Mouse (Mus musculus) C2C12 (cell line): ENCODE data around the gene Gm5767. TPM values are rescaled to one million over a fixed set of nuclear protein-coding genes. Genes with fewer than 3 reads are reported as not detected.
A peak's percentile ranks its signal among the peaks of the same experiment; 100 is the strongest.

Experiments used
- H3K27me3 ChIP-seq: one replicate; pipeline ENCODE4 v1.6.1; 2011; ENCODE audit not compliant: control insufficient read depth, insufficient read depth, insufficient read length
- H3K36me3 ChIP-seq: one replicate; pipeline ENCODE4 v1.6.1; 2011; ENCODE audit not compliant: control insufficient read depth, insufficient read depth
- H3K4me3 ChIP-seq: one replicate; pipeline ENCODE4 v1.5.1; 2011; ENCODE audit warnings: mild to moderate bottlenecking, control low read depth; ENCODE audit not compliant: poor library complexity, insufficient read depth, severe bottlenecking
- H3K79me2 ChIP-seq: one replicate; pipeline ENCODE4 v1.6.1; 2011; ENCODE audit not compliant: control insufficient read depth, insufficient read depth
- H3K79me3 ChIP-seq: one replicate; pipeline ENCODE4 v1.6.1; 2011; ENCODE audit warnings: low read depth, control low read depth
- H3ac ChIP-seq: one replicate; pipeline ENCODE3; 2011; ENCODE audit warnings: low read depth; ENCODE audit not compliant: control insufficient read depth, insufficient read length
- CEBPB ChIP-seq: IDR thresholded peaks from one replicate; pipeline ENCODE4 v1.6.1; 2011; ENCODE audit warnings: low read depth, mild to moderate bottlenecking, control low read depth, moderate library complexity
- CTCF ChIP-seq: IDR thresholded peaks from one replicate; pipeline ENCODE4 v1.5.1; 2011; ENCODE audit not compliant: control insufficient read depth, insufficient read depth, insufficient read length
- FOSL1 ChIP-seq: IDR thresholded peaks from one replicate; pipeline ENCODE4 v1.8.0; 2011; ENCODE audit warnings: mild to moderate bottlenecking, low read length; ENCODE audit not compliant: poor library complexity, insufficient read depth, severe bottlenecking
- MAX ChIP-seq: IDR thresholded peaks from one replicate; pipeline ENCODE4 v1.6.1; 2011; ENCODE audit warnings: mild to moderate bottlenecking, control low read depth
- MYOD1 ChIP-seq: IDR thresholded peaks from one replicate; pipeline ENCODE4 v1.6.1; 2011; ENCODE audit warnings: low read depth; ENCODE audit not compliant: control insufficient read depth, insufficient read length
- MYOG ChIP-seq: IDR thresholded peaks from one replicate; pipeline ENCODE4 v1.6.1; 2011; ENCODE audit not compliant: control insufficient read depth, insufficient read length; ENCODE audit errors: extremely low read depth
- USF1 ChIP-seq: IDR thresholded peaks from one replicate; pipeline ENCODE4 v1.6.1; 2011; ENCODE audit warnings: low read depth, mild to moderate bottlenecking, control low read depth, moderate library complexity
- polyA plus RNA-seq: library from polyadenylated mRNA; unstranded; fragments of >200 nt; fragmentation: generic; extraction: Trizol; gene quantifications from one replicate; pipeline ENCODE4 v1.2.1, GENCODE M21; 2012; ENCODE audit warnings: missing spikeins

Gm5767 gene
- polyA plus RNA-seq, 1 experiment, result not detected

DNA sequence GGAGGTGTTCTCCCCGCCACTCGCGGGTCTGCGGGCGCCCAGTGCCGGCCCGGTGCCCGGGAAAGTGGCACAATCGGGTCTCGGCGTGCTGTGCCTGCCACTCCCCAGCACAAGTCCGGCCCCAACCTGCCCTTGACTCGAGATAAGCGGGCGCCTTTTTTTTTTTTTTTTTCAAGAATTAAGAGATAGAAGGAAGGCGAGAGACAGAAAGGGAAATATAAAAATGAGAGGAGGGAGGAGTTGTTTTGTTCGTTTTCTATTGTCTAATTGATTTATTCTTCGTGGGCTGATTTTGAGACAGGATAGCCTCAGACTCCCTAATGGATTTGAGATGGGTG is 8.3 kb upstream of the Gm5767 start:
- TF ChIP-seq MAX (no peak), MYOD1 (no peak), MYOG (no peak), FOSL1 (no peak), CEBPB (no peak), USF1 (no peak), CTCF (no peak)
- H3K36me3 ChIP-seq, result peaks cover 11% of the 10 kb centered on the region
- H3K4me3 ChIP-seq, result peak overlapping the region; percentile 56
- H3K27me3 ChIP-seq, result no peaks in the 10 kb centered on the region
- peak overlapping the region; percentile 62 for H3ac ChIP-seq
- H3K79me3 ChIP-seq, result peaks cover 36% of the 10 kb centered on the region
- peaks cover 41% of the 10 kb centered on the region for H3K79me2 ChIP-seq

DNA sequence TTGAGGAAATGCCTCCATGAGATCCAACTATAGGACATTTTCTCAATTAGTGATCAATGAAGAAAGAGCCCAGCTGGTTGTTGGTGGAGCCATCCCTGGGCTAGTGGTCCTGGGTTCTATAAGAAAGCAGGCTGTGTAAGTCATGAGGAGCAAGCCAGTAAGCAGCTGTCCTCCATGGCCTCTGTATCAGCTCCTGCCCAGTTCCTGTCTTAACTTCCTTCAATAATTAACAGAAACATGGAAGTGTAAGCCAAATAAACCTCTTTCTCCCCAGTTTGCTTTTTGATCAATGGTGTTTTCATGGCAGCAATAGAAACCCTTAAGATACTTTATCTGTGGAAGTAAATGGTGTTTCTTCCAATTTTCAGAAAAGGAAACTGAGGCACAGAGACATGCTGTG is 7.8 kb upstream of the Gm5767 start:
- Histone ChIP-seq H3K36me3 (peaks cover 11% of the 10 kb centered on the region), H3ac (no peak overlapping the region), H3K4me3 (no peak overlapping the region), H3K27me3 (no peaks in the 10 kb centered on the region), H3K79me3 (peaks cover 33% of the 10 kb centered on the region), H3K79me2 (peaks cover 36% of the 10 kb centered on the region)
- TF ChIP-seq MYOG, result no peak
- no peak for TF ChIP-seq CEBPB
- no peak for TF ChIP-seq MYOD1
- TF ChIP-seq MAX, result no peak
- no peak for TF ChIP-seq FOSL1

DNA sequence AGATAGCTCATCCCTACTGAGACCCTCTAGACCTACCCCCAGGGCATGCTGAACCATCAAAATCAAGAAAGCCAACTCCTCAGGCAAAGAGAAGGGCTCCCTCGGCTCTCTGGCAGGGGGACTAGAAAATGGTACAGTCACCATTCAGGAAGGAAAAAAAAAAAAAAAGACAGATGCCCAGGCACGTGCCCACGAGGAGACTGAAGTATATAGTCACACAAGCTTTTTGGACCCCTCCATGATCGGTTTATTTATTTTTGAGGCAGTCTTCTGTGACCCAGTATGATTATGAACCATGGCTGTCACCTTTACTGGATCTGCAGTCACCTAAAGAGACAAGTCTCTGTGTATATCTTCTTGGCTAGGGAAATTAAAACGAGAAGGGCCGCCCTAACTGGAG is 7.2 kb upstream of the Gm5767 start:
- TF ChIP-seq MAX (no peak), CTCF (no peak), MYOG (no peak)

DNA sequence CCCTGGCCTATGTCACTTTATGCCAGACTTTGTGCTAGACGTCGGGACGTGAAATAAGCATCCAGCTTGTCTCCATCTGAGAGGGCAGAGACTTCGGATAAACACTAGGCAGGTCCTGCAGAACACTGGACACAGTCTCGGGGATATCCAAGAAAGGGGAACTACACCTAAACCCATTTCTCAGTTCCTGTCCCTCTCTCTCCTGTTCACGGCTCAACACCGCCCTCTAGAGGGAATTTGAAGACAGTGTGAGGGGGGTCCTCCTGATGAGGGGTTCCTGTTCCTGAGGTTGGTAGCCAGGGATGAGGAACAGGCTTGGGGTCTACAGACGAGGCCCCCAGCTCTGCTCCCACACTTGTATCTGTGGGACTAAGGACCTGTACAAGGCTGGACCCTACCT is 6.4 kb upstream of the Gm5767 start:
- TF ChIP-seq MYOD1, result no peak
- TF ChIP-seq CTCF, result peak; percentile 57
- no peaks in the 10 kb centered on the region for H3K27me3 ChIP-seq
- H3K79me3 ChIP-seq, result peaks cover 20% of the 10 kb centered on the region
- H3ac ChIP-seq, result peak overlapping the region; percentile 1
- peaks cover 4% of the 10 kb centered on the region for H3K36me3 ChIP-seq
- H3K79me2 ChIP-seq, result peaks cover 22% of the 10 kb centered on the region
- H3K4me3 ChIP-seq, result no peak overlapping the region

More for the DNA sequence above, 7.2 kb upstream of the Gm5767 start:
- Histone ChIP-seq H3ac (no peak overlapping the region), H3K36me3 (peaks cover 6% of the 10 kb centered on the region), H3K79me2 (peaks cover 31% of the 10 kb centered on the region), H3K79me3 (peaks cover 27% of the 10 kb centered on the region), H3K27me3 (no peaks in the 10 kb centered on the region), H3K4me3 (no peak overlapping the region)

DNA sequence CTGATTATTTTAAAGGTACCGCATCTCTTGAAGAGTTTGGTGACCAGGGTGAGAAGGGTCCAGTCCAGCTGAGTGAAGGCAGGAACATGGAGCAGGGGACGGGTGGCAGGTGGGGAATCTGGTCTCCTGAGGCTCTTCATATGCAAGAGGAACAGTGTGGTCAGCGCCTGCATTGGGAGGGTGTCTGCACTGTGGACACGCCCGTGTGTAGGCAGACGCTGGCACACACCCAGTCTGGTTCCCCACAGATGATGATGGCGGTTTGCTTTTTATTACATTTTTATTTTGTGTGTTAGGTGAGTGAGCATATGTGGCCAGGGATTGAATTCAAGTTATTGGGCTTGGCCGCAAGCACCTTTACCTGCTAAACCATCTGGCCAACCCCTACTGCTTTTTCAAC is 5.0 kb upstream of the Gm5767 start:
- peaks cover 8% of the 10 kb centered on the region for H3K79me2 ChIP-seq
- H3K79me3 ChIP-seq, result peaks cover 8% of the 10 kb centered on the region
- H3K36me3 ChIP-seq, result no peaks in the 10 kb centered on the region
- H3ac ChIP-seq, result no peak overlapping the region
- TF ChIP-seq MYOG, result no peak
- no peak for TF ChIP-seq USF1
- TF ChIP-seq CTCF, result no peak
- TF ChIP-seq CEBPB, result no peak
- no peak for TF ChIP-seq MAX
- TF ChIP-seq MYOD1, result no peak
- TF ChIP-seq FOSL1, result no peak
- H3K27me3 ChIP-seq, result no peaks in the 10 kb centered on the region
- H3K4me3 ChIP-seq, result no peak overlapping the region

DNA sequence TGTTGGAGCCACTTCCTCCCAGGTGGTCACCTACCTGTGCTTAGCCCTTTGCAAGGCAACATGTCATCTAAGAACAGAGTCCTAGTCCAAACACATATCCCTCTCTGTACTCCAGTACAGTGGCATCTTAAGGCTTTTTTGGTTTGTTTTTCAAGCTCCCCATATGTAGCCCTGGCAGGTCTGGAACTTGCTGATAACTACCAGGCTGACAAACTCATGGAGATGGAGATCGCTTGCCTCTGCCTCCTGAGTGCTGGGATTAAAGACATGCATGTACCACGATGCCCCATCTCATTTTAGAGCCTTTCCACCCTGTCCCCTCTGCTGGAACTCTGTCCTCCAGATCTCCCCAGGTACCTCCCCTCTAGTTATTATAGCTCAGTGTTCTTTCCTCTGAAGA is 4.3 kb upstream of the Gm5767 start:
- no peak overlapping the region for H3ac ChIP-seq
- TF ChIP-seq MAX, result no peak
- TF ChIP-seq CTCF, result no peak
- TF ChIP-seq MYOD1, result no peak
- TF ChIP-seq FOSL1, result no peak
- TF ChIP-seq MYOG, result no peak
- TF ChIP-seq CEBPB, result no peak
- TF ChIP-seq USF1, result no peak

More for the DNA sequence above, 4.3 kb upstream of the Gm5767 start:
- Histone ChIP-seq H3K36me3 (no peaks in the 10 kb centered on the region), H3K79me2 (peaks cover 2% of the 10 kb centered on the region), H3K79me3 (peaks cover 1% of the 10 kb centered on the region), H3K4me3 (no peak overlapping the region), H3K27me3 (no peaks in the 10 kb centered on the region)
